Mouse (Mus musculus) activated CD4-positive, CD25-positive, alpha-beta regulatory T cell, adult 9 weeks (primary cell): ENCODE results near the gene Hk2. TPM values are rescaled to one million over a fixed set of nuclear protein-coding genes. Genes with fewer than 3 reads are reported as not detected.

Source experiments
- polyA plus RNA-seq: library from polyadenylated mRNA; unstranded; fragments of 100-300 nt; shearing (Covaris generic); gene quantifications from one replicate; pipeline ENCODE4 v1.2.1, GENCODE M21; 2017

Gene Hk2
- polyA plus RNA-seq = 3.9 TPM

DNA sequence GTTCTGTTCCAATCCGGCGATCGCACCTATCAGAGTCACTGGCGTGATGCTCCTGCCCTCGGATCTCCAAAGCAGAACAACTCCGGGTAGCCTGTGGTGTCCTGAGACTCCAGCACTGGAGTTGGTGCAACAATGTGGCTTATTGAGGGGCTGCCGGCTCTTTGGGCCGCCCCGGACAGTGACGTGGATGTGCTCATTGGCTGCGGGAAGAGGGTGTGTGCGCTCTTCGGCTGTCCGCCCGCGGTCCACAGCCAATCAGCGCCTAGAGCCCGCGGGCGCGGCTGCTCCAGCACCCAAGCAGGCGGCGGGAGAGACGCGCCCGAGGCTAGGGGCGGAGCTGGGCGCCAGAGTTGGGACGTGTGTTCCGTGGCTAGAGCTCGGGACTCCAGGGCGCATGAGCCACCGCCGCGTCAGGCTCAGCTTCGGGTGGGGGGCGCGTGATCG is at the start of gene Hk2:
TSS of gene Hk2 (minus strand) at position 134 of the 444 bp plus-strand sequence.

DNA sequence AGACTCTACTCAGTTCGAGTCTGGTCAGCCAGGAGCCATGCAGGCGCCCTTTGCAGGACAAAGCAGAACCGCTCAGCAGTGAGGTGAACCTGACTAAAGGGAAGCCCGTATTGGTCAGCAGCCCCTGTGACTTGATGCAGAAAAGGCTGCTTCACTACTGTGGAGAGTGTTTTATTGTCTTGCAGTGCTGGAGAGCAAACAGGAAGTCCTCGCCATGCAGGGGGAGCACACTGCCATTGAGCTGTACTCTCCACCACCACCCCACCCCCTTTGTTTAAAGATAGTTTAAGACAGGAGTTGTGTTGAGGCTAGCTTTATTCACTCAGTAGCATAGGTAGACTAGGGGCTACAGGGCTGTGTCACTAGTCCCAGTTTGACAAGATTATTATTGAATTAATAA is 69.0 kb downstream of the Hk2 start, which contains the start of gene Pole4:
TSS of gene Pole4 (minus strand) at position 145 of the 400 bp plus-strand sequence.

Other genes with a start within 250 kb of the Hk2 start
- 183 TPM for gene Pole4, start 69.1 kb downstream of the Hk2 start, polyA plus RNA-seq
- gene Sema4f, start 165.3 kb upstream of the Hk2 start, polyA plus RNA-seq = 3.6 TPM
- 0.64 TPM for gene M1ap, start 172.4 kb upstream of the Hk2 start, polyA plus RNA-seq